ENCODE assay signal across 30 mouse cellular contexts in genomic region chr4:46770635-46771034, GRCm38 (mm10).
DNase-seq lines count a peak whose midpoint lies in the region; ATAC-seq lines count a peak whose summit lies in the region.
"Had no signal": no experiment of that assay in that cellular context is flagged by ENCODE, and none has a peak within 500 bp of the region (broad histone marks: within the 10 kb centered on the region; RNA-seq: fewer than 3 reads in every experiment).

No protein-coding gene starts in this region.

- H3K4me1 ChIP-seq in neural tube, embryonic 15.5 days = peaks cover 8% of the 10 kb centered on the region; the same call in 1 of the 2 replicates
- H3K4me1 ChIP-seq: embryonic facial prominence, embryonic 15.5 days; liver, embryonic 12.5 days had no signal

- H3K4me3 ChIP-seq in neural tube, embryonic 15.5 days (replicated peaks) = no peak overlapping the region
- H3K4me3 ChIP-seq: embryonic facial prominence, embryonic 10.5 days; embryonic facial prominence, embryonic 15.5 days; heart, adult 2 months; heart, embryonic 12.5 days; liver, embryonic 12.5 days; myocyte; neural tube, embryonic 13.5 days had no signal

- no peak overlapping the region for H3K9ac ChIP-seq in neural tube, embryonic 15.5 days (replicated peaks)
- H3K9ac ChIP-seq: embryonic facial prominence, embryonic 15.5 days; heart, embryonic 12.5 days; liver, embryonic 12.5 days; liver, postnatal 0 days; neural tube, embryonic 13.5 days had no signal

- H3K36me3 ChIP-seq in neural tube, embryonic 15.5 days = no peaks in the 10 kb centered on the region
- H3K36me3 ChIP-seq: embryonic facial prominence, embryonic 10.5 days; embryonic facial prominence, embryonic 15.5 days; heart, embryonic 12.5 days; liver, embryonic 12.5 days; neural tube, embryonic 13.5 days had no signal

- no peak for DNase-seq in cerebellum, adult 8-10 months
- DNase-seq in frontal cortex, postnatal 14 days (ENCODE audit: low spot score in 2 of 2) = no peak
- peak; percentile 49 to 65 for DNase-seq in left cerebral cortex, adult 18-20 months (ENCODE audit: low spot score in 2 of 2)
- no peak for DNase-seq in left cerebral cortex, postnatal 4 days
- no peak for DNase-seq in neural tube, embryonic 10.5 days (ENCODE audit: extremely low spot score, low spot score)
- DNase-seq: adrenal gland, adult 2 months; adrenal gland, postnatal 36 days; cerebellum, adult 9-11 months; heart, adult 2 months; kidney, adult 8-10 months; kidney, postnatal 4 days; liver, postnatal 0 days; lung, postnatal 36 days; right cerebral cortex, postnatal 4 days; thymus, adult 18-20 months; thymus, postnatal 25 days had no signal

- H3K27me3 ChIP-seq in neural tube, embryonic 15.5 days (replicated peaks) = no peaks in the 10 kb centered on the region
- H3K27me3 ChIP-seq: CH12.LX; embryonic facial prominence, embryonic 15.5 days; liver, embryonic 12.5 days; neural tube, embryonic 13.5 days had no signal

- H3K4me2 ChIP-seq in neural tube, embryonic 15.5 days = no peak overlapping the region
- H3K4me2 ChIP-seq: embryonic facial prominence, embryonic 15.5 days; heart, embryonic 12.5 days; liver, embryonic 12.5 days; neural tube, embryonic 13.5 days had no signal

- H3K27ac ChIP-seq in neural tube, embryonic 15.5 days (replicated peaks) = peak overlapping the region; percentile 56
- H3K27ac ChIP-seq: embryonic facial prominence, embryonic 10.5 days; embryonic facial prominence, embryonic 15.5 days; heart, adult 2 months; kidney, postnatal 0 days; liver, embryonic 12.5 days; neural tube, embryonic 13.5 days; stomach, postnatal 0 days had no signal

- intact Hi-C loops in left cerebral cortex, postnatal 4 days (cut with DNase I) = no loop called here

- ATAC-seq in cerebellum, adult (ENCODE audit: insufficient number of reproducible peaks, low FRiP score, low TSS enrichment) = 0 out of 2 replicates have a peak, but pooled peaks have one; percentile 23
- ATAC-seq in frontal cortex, adult (ENCODE audit: low TSS enrichment) = peak; percentile 31
- no peak for ATAC-seq in neural tube, embryonic 15.5 days (ENCODE audit: low FRiP score)
- ATAC-seq: activated CD4-positive, CD25-positive, alpha-beta regulatory T cell, adult 4 months; intestine, embryonic 16.5 days; liver, embryonic 12.5 days; liver, postnatal 0 days had no signal

- H3K9me3 ChIP-seq in neural tube, embryonic 15.5 days (replicated peaks) = no peaks in the 10 kb centered on the region
- H3K9me3 ChIP-seq: embryonic facial prominence, embryonic 10.5 days; embryonic facial prominence, embryonic 15.5 days; liver, embryonic 12.5 days; neural tube, embryonic 13.5 days had no signal

- WGBS in neural tube, embryonic 15.5 days = 92% methylated on average over 2 of the region's 2 CpGs

Comparison
In these comparisons a context has a peak if more than half of its experiments do, and no peak if none do; other contexts are left out.
1. DNase-seq: peak in left cerebral cortex, adult 18-20 months (2 of 2); none in cerebellum, adult 8-10 months (single experiment), frontal cortex, postnatal 14 days (0 of 2), left cerebral cortex, postnatal 4 days (single experiment) and neural tube, embryonic 10.5 days (single experiment).